Mouse (Mus musculus) heart, embryonic 16.5 days (tissue): ENCODE results near the gene Tgoln1. TPM values are rescaled to one million over a fixed set of nuclear protein-coding genes. Genes with fewer than 3 reads are reported as not detected.

Experiments used
- ATAC-seq: fragments of 200-750 bp; cut with Nextera tagmentation; replicated peaks from 2 replicates; pipeline ENCODE4 v1.8.0; 2017; ENCODE audit warnings: moderate number of reproducible peaks; ENCODE audit not compliant: insufficient read depth, low FRiP score; ENCODE audit errors: extremely low read depth
- H3K27ac ChIP-seq: fragments of 300-500 bp; sonication (generic); 2 replicates; pipeline ENCODE4 v1.5.1; 2014; ENCODE audit warnings: mild to moderate bottlenecking, low read length, control low read depth, moderate library complexity
- H3K27me3 ChIP-seq: fragments of 300-500 bp; sonication (generic); 2 replicates; pipeline ENCODE4 v1.6.1; 2014; ENCODE audit warnings: low read length, mixed read lengths; ENCODE audit not compliant: control insufficient read depth, insufficient read depth
- H3K36me3 ChIP-seq: fragments of 300-500 bp; sonication (generic); 2 replicates; pipeline ENCODE4 v1.6.1; 2014; ENCODE audit not compliant: control insufficient read depth, insufficient read depth
- H3K4me1 ChIP-seq: fragments of 300-500 bp; sonication (generic); 2 replicates; pipeline ENCODE4 v1.6.1; 2014; ENCODE audit warnings: low read length, mixed read lengths; ENCODE audit not compliant: control insufficient read depth, insufficient read depth
- H3K4me2 ChIP-seq: fragments of 300-500 bp; sonication (generic); 2 replicates; pipeline ENCODE4 v1.6.1; 2014; ENCODE audit warnings: low read depth, mild to moderate bottlenecking, control low read depth, low read length
- H3K4me3 ChIP-seq: fragments of 300-500 bp; sonication (generic); 2 replicates; pipeline ENCODE4 v1.5.1; 2014; ENCODE audit warnings: mild to moderate bottlenecking, control low read depth, low read length
- H3K9ac ChIP-seq: fragments of 300-500 bp; sonication (generic); 2 replicates; pipeline ENCODE4 v1.6.1; 2014; ENCODE audit warnings: low read length, control low read depth
- H3K9me3 ChIP-seq: fragments of 300-500 bp; sonication (generic); replicated peaks from 2 replicates; pipeline ENCODE4 v1.6.1; 2016; ENCODE audit warnings: low read length; ENCODE audit not compliant: control insufficient read depth
- WGBS: fragments of 180-500 bp; shearing (Covaris S2); extraction: QIAGEN DNeasy Blood & Tissue Kit; methylation state at CpG from one replicate; pipeline ENCODE4 v1.1.7; 2014; 5-methylcytosine and 5-hydroxymethylcytosine counted together
- polyA plus RNA-seq: library from polyadenylated mRNA; unstranded; fragments of >200 nt; fragmentation: Nextera tagmentation; extraction: Ambion mirVana; gene quantifications from 2 replicates; pipeline ENCODE4 v1.2.1, GENCODE M21; 2015

Tgoln1 gene
- polyA plus RNA-seq, 1 experiment from 2014 or later, result 26.2 TPM

DNA sequence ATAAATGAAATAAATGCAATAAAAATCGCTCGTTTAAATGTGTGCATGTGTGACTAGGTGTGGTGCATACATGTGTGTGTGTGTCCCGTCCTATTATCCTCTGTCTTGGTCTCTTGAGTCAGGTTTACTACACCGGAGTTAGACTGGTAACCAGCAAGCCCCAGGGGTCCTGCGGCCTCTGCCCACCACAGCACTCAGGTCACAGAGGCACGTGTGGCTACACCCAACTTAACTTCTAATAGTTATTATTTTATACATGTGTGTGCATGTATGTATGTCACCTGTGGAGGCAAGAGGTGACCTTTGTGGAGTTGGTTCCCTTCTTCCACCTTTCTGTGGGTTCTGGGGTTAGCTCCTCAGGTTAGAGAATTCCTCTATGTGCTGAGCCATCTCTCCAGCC is 37.6 kb upstream of the Tgoln1 start:
- Histone ChIP-seq H3K4me2 (no peak overlapping the region), H3K36me3 (no peaks in the 10 kb centered on the region), H3K9me3 (no peaks in the 10 kb centered on the region), H3K27me3 (no peaks in the 10 kb centered on the region), H3K4me3 (no peak overlapping the region), H3K27ac (peak overlapping the region; percentile 89; the same call in 1 of the 2 replicates), H3K9ac (no peak overlapping the region), H3K4me1 (peaks cover 15% of the 10 kb centered on the region)
- WGBS, result 89% methylated on average over 6 of the region's 6 CpGs
- no peak for ATAC-seq

DNA sequence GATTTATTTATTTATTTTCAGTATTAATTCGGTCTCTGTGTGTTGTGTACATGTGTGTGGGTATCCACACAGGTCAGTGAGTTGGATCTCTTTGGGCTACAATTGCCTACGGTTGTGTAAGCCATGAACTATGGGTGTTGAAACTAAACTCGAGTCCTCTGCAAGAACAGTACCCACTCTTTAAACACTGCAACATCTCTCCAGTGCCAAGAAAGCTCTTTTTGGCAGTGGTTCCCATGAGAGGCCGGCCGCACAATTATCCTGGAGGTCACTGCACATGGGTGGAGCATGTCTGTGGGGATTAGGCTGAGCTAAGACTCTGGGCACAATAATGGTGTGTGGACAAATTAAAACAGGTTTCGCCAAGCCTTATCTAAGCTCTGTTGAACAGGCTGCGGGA is 36.6 kb upstream of the Tgoln1 start:
- Histone ChIP-seq H3K27me3 (no peaks in the 10 kb centered on the region), H3K27ac (peak overlapping the region; percentile 38), H3K36me3 (no peaks in the 10 kb centered on the region), H3K4me2 (no peak overlapping the region), H3K4me3 (no peak overlapping the region), H3K9ac (no peak overlapping the region), H3K9me3 (no peaks in the 10 kb centered on the region), H3K4me1 (peaks cover 14% of the 10 kb centered on the region)
- 57% methylated on average over 7 of the region's 7 CpGs for WGBS
- no peak for ATAC-seq

DNA sequence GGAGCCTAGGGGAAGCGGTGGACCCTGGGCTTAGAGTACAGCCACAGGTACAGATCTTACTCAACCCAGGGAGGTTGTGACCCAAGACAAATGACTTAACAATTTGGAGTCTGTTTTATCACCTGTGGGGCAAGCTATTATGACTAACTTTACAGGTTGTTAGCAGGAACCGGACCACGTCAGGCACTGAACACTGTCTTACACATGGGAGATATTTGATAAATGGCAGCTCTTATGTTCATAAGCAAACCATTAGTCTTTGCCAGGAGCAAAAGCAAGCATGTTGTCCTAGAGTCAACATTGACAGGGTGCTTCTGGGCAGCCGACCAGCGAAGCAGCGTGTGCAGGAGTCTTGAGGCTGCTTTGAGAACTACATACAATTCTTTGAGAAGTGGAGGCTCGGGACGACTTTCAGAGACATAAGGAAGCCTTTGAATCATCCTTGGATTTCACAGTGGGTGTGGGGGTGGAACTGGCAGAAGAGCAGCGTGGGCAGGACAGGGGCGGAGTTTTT is 33.6 kb upstream of the Tgoln1 start:
- Histone ChIP-seq H3K27me3 (no peaks in the 10 kb centered on the region), H3K9ac (no peak overlapping the region), H3K4me2 (no peak overlapping the region), H3K4me3 (no peak overlapping the region), H3K36me3 (no peaks in the 10 kb centered on the region), H3K4me1 (peaks cover 12% of the 10 kb centered on the region), H3K9me3 (no peaks in the 10 kb centered on the region), H3K27ac (peak overlapping the region; percentile 20; the same call in 1 of the 2 replicates)
- ATAC-seq, result no peak
- WGBS, result 71% methylated on average over 10 of the region's 10 CpGs

DNA sequence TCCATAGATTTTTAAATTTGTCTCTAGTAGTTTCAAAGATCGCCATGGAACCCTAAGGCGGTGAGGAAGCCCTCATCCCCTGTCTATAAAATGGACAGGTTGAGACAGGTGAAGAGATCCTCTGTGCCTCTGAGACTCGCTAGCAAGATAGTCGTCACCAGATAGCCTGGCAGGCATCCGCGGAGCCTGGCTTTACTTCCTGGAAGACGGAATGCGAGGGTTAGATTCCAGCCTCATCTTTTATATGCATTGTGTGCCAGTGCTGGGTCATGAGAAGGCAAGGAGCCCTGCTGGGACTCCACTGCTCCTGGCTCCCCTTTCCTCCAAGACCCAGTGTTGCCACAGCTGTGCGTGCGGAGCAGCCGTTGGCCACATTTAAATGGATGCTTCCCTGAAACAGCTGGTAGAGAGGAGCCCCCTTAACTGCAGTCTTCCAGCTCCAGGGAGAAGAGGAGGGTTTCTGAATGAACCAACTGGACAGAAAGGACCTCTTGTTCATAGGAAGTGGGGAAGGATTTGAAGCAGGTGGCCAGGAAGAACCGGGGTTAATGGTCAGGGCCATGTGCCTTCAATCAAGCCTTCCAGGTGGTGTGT is 31.3 kb upstream of the Tgoln1 start:
- H3K27ac ChIP-seq, result peak overlapping the region; percentile 6; the same call in 1 of the 2 replicates
- peak overlapping the region; percentile 1; the same call in 1 of the 2 replicates for H3K4me2 ChIP-seq
- ATAC-seq, result no peak
- 64% methylated on average over 12 of the region's 12 CpGs for WGBS
- no peaks in the 10 kb centered on the region for H3K27me3 ChIP-seq
- H3K4me3 ChIP-seq, result no peak overlapping the region
- H3K36me3 ChIP-seq, result no peaks in the 10 kb centered on the region
- H3K4me1 ChIP-seq, result 0 out of 2 replicates have a peak, but pooled peaks cover 3% of the 10 kb centered on the region
- H3K9ac ChIP-seq, result no peak overlapping the region
- H3K9me3 ChIP-seq, result no peaks in the 10 kb centered on the region

DNA sequence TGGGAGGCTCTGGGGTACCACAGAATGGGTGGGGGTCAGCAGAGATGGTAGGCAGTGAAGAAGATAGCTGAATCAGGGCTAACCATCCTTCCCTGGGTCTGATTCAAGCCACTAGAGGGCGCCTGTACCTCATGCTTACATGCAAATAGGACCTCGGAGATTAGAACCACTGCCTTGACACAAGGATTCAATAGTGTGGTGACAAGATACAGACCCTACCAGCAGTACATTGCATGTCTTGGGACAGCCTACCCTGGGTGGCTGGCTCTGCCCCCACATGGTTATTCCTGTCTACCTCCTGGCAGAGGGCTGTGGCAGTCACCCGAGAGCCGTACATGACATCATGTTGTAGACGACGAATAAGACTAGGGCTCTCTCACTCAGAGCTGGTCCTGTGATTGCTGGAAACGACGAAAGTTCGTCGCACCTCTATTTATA is 30.6 kb upstream of the Tgoln1 start:
- H3K27me3 ChIP-seq, result no peaks in the 10 kb centered on the region
- H3K9me3 ChIP-seq, result no peaks in the 10 kb centered on the region
- ATAC-seq, result peak; percentile 86
- H3K9ac ChIP-seq, result no peak overlapping the region
- no peaks in the 10 kb centered on the region for H3K36me3 ChIP-seq
- no peak overlapping the region; the same call in 1 of the 2 replicates for H3K27ac ChIP-seq
- 25% methylated on average over 10 of the region's 10 CpGs for WGBS
- H3K4me3 ChIP-seq, result no peak overlapping the region
- peak overlapping the region; percentile 1; the same call in 1 of the 2 replicates for H3K4me2 ChIP-seq
- 0 out of 2 replicates have a peak, but pooled peaks cover 3% of the 10 kb centered on the region for H3K4me1 ChIP-seq

DNA sequence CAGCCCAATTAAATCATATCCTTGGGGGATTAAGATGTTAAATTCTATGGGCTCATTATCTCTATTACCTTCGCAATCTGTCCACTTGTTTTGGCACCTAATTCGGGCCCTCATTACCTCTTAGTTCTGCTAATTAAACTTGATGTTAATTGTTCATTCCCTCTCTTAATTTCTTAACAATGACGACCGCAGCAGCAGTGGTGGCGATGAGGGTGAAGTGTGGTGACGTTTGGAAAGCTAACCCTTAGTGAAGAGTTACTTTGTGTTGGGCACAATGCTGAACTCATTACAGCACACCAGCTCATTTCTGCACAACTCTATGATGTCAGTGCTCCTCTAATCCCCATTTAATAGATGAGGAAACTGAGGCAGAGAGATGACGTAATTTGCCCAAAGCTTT is 28.6 kb upstream of the Tgoln1 start:
- Histone ChIP-seq H3K4me2 (no peak overlapping the region), H3K36me3 (no peaks in the 10 kb centered on the region), H3K9ac (no peak overlapping the region), H3K4me3 (no peak overlapping the region), H3K27me3 (no peaks in the 10 kb centered on the region), H3K9me3 (no peaks in the 10 kb centered on the region), H3K4me1 (0 out of 2 replicates have a peak, but pooled peaks cover 3% of the 10 kb centered on the region), H3K27ac (no peak overlapping the region)
- 87% methylated on average over 7 of the region's 7 CpGs for WGBS
- ATAC-seq, result no peak

DNA sequence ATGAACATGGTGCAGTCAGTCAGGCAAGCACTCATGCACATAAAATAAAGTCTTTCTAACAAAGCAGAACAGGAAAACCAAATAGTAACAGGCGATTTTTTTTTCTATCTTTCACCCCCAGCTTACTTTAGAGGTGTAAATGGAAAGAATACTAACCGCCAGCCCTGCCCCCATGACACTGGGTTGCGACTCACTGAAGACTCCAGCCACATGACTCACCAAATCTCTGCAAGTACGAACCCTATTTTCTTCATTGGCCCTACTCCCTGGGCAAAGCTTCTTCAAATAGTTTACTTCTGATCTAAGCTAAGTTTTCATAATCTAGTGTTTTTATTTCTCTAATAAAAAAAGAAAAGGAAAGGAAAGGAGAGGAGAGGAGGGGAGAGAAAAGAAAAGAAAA is 27.8 kb upstream of the Tgoln1 start:
- no peaks in the 10 kb centered on the region for H3K27me3 ChIP-seq
- 0 out of 2 replicates have a peak, but pooled peaks cover 3% of the 10 kb centered on the region for H3K4me1 ChIP-seq
- no peaks in the 10 kb centered on the region for H3K36me3 ChIP-seq
- 64% methylated on average over 4 of the region's 4 CpGs for WGBS
- H3K9ac ChIP-seq, result no peak overlapping the region
- no peak for ATAC-seq
- no peak overlapping the region for H3K4me3 ChIP-seq
- H3K9me3 ChIP-seq, result no peaks in the 10 kb centered on the region
- H3K27ac ChIP-seq, result no peak overlapping the region
- H3K4me2 ChIP-seq, result no peak overlapping the region

DNA sequence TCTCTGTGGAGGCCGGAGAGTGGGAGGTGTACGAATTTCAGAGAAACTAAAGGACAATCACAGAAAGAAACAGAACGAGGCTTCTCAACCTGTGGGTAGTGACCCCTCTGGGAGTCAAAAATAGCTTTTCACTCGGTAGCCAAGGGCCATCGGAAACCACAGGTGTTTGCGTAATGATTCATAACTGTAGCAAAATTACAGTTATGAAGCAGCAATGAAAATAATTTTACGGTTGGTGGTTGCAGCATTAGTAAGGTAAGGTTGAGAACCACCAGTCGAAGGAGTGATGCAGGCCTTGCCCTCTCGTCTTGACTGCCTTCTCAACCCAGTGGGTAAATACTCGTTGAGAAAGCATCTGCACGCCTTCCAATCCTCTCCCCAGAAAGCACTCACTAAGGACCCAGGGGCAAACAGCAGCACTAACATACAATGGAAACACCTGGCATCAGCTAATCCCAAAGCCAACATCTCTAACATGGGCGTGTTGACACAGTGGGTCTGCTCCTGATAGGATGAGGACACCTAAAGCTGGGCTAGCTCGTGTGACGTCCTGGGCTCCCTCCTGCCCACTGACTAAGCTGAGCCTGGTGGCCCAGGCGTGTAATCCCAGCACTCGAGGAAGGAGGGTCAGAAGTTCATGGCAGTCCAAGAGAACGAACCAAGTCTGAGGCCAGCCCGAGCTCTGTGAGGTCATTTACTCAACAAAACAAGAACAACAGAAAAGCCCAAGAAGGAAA is 24.6 kb upstream of the Tgoln1 start:
- Histone ChIP-seq H3K36me3 (no peaks in the 10 kb centered on the region), H3K27ac (no peak overlapping the region), H3K4me2 (no peak overlapping the region), H3K9me3 (no peaks in the 10 kb centered on the region), H3K9ac (no peak overlapping the region), H3K4me3 (no peak overlapping the region), H3K4me1 (0 out of 2 replicates have a peak, but pooled peaks cover under 1% of the 10 kb centered on the region), H3K27me3 (no peaks in the 10 kb centered on the region)
- WGBS, result 72% methylated on average over 18 of the region's 18 CpGs
- no peak for ATAC-seq

DNA sequence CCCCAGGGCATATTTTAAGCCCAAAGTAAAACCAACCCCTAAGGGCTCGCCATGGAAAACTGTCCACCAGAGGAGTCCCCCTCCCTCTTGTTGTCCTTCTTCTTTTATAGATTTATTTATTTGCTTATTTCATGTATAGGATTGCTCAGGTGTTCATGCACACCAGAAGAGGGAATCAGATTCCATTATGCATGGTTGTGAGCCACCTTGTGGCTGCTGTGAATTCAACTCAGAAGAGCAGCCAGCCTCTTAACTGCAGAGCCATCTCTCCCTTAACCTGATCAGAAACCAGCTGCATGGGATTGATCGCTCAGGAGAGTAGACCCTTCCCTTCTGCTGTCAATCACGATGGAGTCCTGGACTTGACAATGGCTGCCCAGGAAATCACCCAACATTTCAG is 20.1 kb upstream of the Tgoln1 start:
- Histone ChIP-seq H3K4me2 (no peak overlapping the region), H3K27me3 (no peaks in the 10 kb centered on the region), H3K4me3 (no peak overlapping the region), H3K4me1 (0 out of 2 replicates have a peak, but pooled peaks cover 4% of the 10 kb centered on the region), H3K9ac (no peak overlapping the region), H3K36me3 (no peaks in the 10 kb centered on the region), H3K27ac (no peak overlapping the region), H3K9me3 (no peaks in the 10 kb centered on the region)
- ATAC-seq, result no peak
- 76% methylated on average over 3 of the region's 3 CpGs for WGBS
